Mouse (Mus musculus): ENCODE results near the gene Gng13.

DNA sequence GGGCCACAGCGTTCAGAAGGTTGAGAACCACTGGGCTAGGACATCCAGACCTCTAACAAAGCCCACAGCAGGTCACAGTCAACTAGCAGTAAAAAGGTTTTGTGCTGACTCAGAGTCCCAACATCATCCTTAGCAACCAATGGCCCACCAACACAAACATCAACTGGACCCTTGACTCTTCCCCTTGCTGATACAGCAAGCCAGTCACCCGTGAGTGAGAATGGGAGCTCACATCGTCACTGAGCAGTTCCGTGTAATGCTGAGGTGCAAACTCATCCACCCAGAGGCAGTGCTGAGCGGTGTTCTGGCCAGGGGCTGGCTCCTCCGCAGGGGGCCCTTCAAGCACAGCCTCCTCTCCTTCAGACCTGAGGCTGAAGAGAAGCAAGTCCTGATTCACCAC is 8.3 kb downstream of the Gng13 start:
- TF ChIP-seq CTCF (conservative IDR thresholded peaks at IDR 0.05; ENCODE audit: insufficient read depth, insufficient read length, low read depth, low read length) (no peak), POLR2A (IDR thresholded peaks at IDR 0.05; ENCODE audit: low read depth, low read length) (no peak)

All from kidney, adult 2 months (tissue).